Mouse (Mus musculus) layer of hippocampus, adult 18-20 months (tissue): ENCODE results near the gene Kcnj2. TPM values are rescaled to one million over a fixed set of nuclear protein-coding genes. Genes with fewer than 3 reads are reported as not detected.

Experiments used
- DNase-seq, 2 experiments: peaks; one replicate each; pipeline ENCODE4 v3.0.0; 2022; ENCODE audit warnings: low spot score in 2 of 2
- long read RNA-seq: library from polyadenylated mRNA; stranded (forward); transcript quantifications from one replicate; pipeline ENCODE4 v2.0.0, GENCODE M21; 2021
- total RNA-seq, 2 experiments: library from RNA; stranded (reverse); gene quantifications; 2 replicates each; pipeline ENCODE4 v1.2.3; 2021

The Kcnj2 gene
- 1 to 10 TPM; 8.3 to 9.5 TPM for total RNA-seq
- long read RNA-seq, result 0 reads

GRCm38 (mm10) chr11:111065635-111066298 is at the start of gene Kcnj2:
Gene Kcnj2 (plus strand): TSS chr11:111066164.
- peak; percentile 88 to 96 for DNase-seq

- DNase-seq, result no peak
Measured at GRCm38 (mm10) chr11:111016206-111016605, 49.8 kb upstream of the Kcnj2 start.

- no peak for DNase-seq
Measured at GRCm38 (mm10) chr11:111020211-111020610, 45.8 kb upstream of the Kcnj2 start.

- DNase-seq, result peak in 1 of 2 experiments; percentile 2
Measured at GRCm38 (mm10) chr11:111022681-111023281, 43.2 kb upstream of the Kcnj2 start.

GRCm38 (mm10) chr11:111042175-111042574 is 23.8 kb upstream of the Kcnj2 start:
- DNase-seq, result peak in 1 of 2 experiments; percentile 64

GRCm38 (mm10) chr11:111043298-111043697 is 22.7 kb upstream of the Kcnj2 start:
- no peak for DNase-seq

- no peak for DNase-seq
Measured at GRCm38 (mm10) chr11:111054252-111054651, 11.7 kb upstream of the Kcnj2 start.

- peak in 1 of 2 experiments; percentile 70 for DNase-seq
Measured at GRCm38 (mm10) chr11:111054854-111055822, 10.8 kb upstream of the Kcnj2 start.

- DNase-seq, result peak in 1 of 2 experiments; percentile 73
Measured at GRCm38 (mm10) chr11:111056030-111056429, 9.9 kb upstream of the Kcnj2 start.

- DNase-seq, result no peak
Measured at GRCm38 (mm10) chr11:111057435-111057834, 8.5 kb upstream of the Kcnj2 start.

- no peak for DNase-seq
Measured at GRCm38 (mm10) chr11:111059440-111059839, 6.5 kb upstream of the Kcnj2 start.

- DNase-seq, result no peak
Measured at GRCm38 (mm10) chr11:111060216-111060615, 5.7 kb upstream of the Kcnj2 start.

GRCm38 (mm10) chr11:111064751-111065527 is 1.0 kb upstream of the Kcnj2 start:
- peak; percentile 25 to 67 for DNase-seq

- peak in 1 of 2 experiments; percentile 55 for DNase-seq
Measured at GRCm38 (mm10) chr11:111066299-111066691, 331 bp downstream of the Kcnj2 start.

GRCm38 (mm10) chr11:111067787-111068186 is 1.8 kb downstream of the Kcnj2 start:
- no peak for DNase-seq

- no peak for DNase-seq
Measured at GRCm38 (mm10) chr11:111070460-111070859, 4.5 kb downstream of the Kcnj2 start.

GRCm38 (mm10) chr11:111074131-111074530 is 8.2 kb downstream of the Kcnj2 start:
- DNase-seq, result no peak

GRCm38 (mm10) chr11:111078107-111078506 is 12.1 kb downstream of the Kcnj2 start:
- no peak for DNase-seq

GRCm38 (mm10) chr11:111083009-111083408 is 17.0 kb downstream of the Kcnj2 start:
- no peak for DNase-seq

- DNase-seq, result no peak
Measured at GRCm38 (mm10) chr11:111086933-111087332, 21.0 kb downstream of the Kcnj2 start.

GRCm38 (mm10) chr11:111088226-111088625 is 22.3 kb downstream of the Kcnj2 start:
- no peak for DNase-seq
